Mouse (Mus musculus): ENCODE data around the gene Serpina3m. TPM values are rescaled to one million over a fixed set of nuclear protein-coding genes. Genes with fewer than 3 reads are reported as not detected.
"Not testable (repeated sequence)": the region's sequence is repeated elsewhere in the genome, so short reads cannot be mapped to it uniquely, and the experiment has no call there.

Gene Serpina3m
- total RNA-seq, 1 experiment from 2014 or later, result not detected

- not testable (repeated sequence) for ATAC-seq (replicated peaks; ENCODE audit: low read depth, poor library complexity, severe bottlenecking)
Measured at GRCm38 (mm10) chr12:104385987-104386386, 47.7 kb downstream of the Serpina3m start.

- not testable (repeated sequence) for ATAC-seq (replicated peaks; ENCODE audit: low read depth, poor library complexity, severe bottlenecking)
Measured at GRCm38 (mm10) chr12:104386878-104387277, 48.6 kb downstream of the Serpina3m start.

GRCm38 (mm10) chr12:104388477-104388876, 50.2 kb downstream of the Serpina3m start:
- ATAC-seq (replicated peaks; ENCODE audit: low read depth, poor library complexity, severe bottlenecking), result no peak

GRCm38 (mm10) chr12:104391057-104391456, 52.8 kb downstream of the Serpina3m start:
- ATAC-seq (replicated peaks; ENCODE audit: low read depth, poor library complexity, severe bottlenecking), result peak; percentile 68

- ATAC-seq (replicated peaks; ENCODE audit: low read depth, poor library complexity, severe bottlenecking), result no peak
Measured at GRCm38 (mm10) chr12:104403968-104404367, 65.7 kb downstream of the Serpina3m start.

- ATAC-seq (replicated peaks; ENCODE audit: low read depth, poor library complexity, severe bottlenecking), result 0 out of 2 replicates have a peak, but pooled peaks have one; percentile 15
Measured at GRCm38 (mm10) chr12:104406454-104406885, 68.2 kb downstream of the Serpina3m start, which contains the start of gene Serpina3n. TSS of gene Serpina3n (plus strand) at chr12:104406729.

GRCm38 (mm10) chr12:104412507-104412906, 74.2 kb downstream of the Serpina3m start:
- peak; percentile 69 for ATAC-seq (replicated peaks; ENCODE audit: low read depth, poor library complexity, severe bottlenecking)

- ATAC-seq (replicated peaks; ENCODE audit: low read depth, poor library complexity, severe bottlenecking), result no peak
Measured at GRCm38 (mm10) chr12:104414576-104414975, 76.3 kb downstream of the Serpina3m start.

- 0 out of 2 replicates have a peak, but pooled peaks have one; percentile 12 for ATAC-seq (replicated peaks; ENCODE audit: low read depth, poor library complexity, severe bottlenecking)
Measured at GRCm38 (mm10) chr12:104415625-104416315, 77.5 kb downstream of the Serpina3m start.

- ATAC-seq (replicated peaks; ENCODE audit: low read depth, poor library complexity, severe bottlenecking), result peak; percentile 77
Measured at GRCm38 (mm10) chr12:104418340-104419135, 80.3 kb downstream of the Serpina3m start.

- ATAC-seq (replicated peaks; ENCODE audit: low read depth, poor library complexity, severe bottlenecking), result peak; percentile 50
Measured at GRCm38 (mm10) chr12:104419136-104419462, 80.8 kb downstream of the Serpina3m start.

GRCm38 (mm10) chr12:104422615-104423392, 84.5 kb downstream of the Serpina3m start:
- ATAC-seq (replicated peaks; ENCODE audit: low read depth, poor library complexity, severe bottlenecking), result peak; percentile 41

- no peak for ATAC-seq (replicated peaks; ENCODE audit: low read depth, poor library complexity, severe bottlenecking)
Measured at GRCm38 (mm10) chr12:104425591-104425990, 87.3 kb downstream of the Serpina3m start.

- peak; percentile 91 for ATAC-seq (replicated peaks; ENCODE audit: low read depth, poor library complexity, severe bottlenecking)
Measured at GRCm38 (mm10) chr12:104426915-104427314, 88.6 kb downstream of the Serpina3m start.

- no peak for ATAC-seq (replicated peaks; ENCODE audit: low read depth, poor library complexity, severe bottlenecking)
Measured at GRCm38 (mm10) chr12:104431359-104431758, 93.1 kb downstream of the Serpina3m start.

GRCm38 (mm10) chr12:104433214-104433613, 94.9 kb downstream of the Serpina3m start:
- no peak for ATAC-seq (replicated peaks; ENCODE audit: low read depth, poor library complexity, severe bottlenecking)

GRCm38 (mm10) chr12:104433951-104434735, 95.9 kb downstream of the Serpina3m start:
- no peak for ATAC-seq (replicated peaks; ENCODE audit: low read depth, poor library complexity, severe bottlenecking)

GRCm38 (mm10) chr12:104440087-104440760, 101.9 kb downstream of the Serpina3m start:
- peak; percentile 92 for ATAC-seq (replicated peaks; ENCODE audit: low read depth, poor library complexity, severe bottlenecking)

- no peak for ATAC-seq (replicated peaks; ENCODE audit: low read depth, poor library complexity, severe bottlenecking)
Measured at GRCm38 (mm10) chr12:104443716-104444115, 105.4 kb downstream of the Serpina3m start.

Data from common myeloid progenitor, adult 5-6 weeks (primary cell).